Mouse (Mus musculus) MEL (cell line): Measurements from ENCODE around the gene Asic5.

Experiments used
- CHD2 ChIP-seq: IDR thresholded peaks from 2 replicates; pipeline ENCODE4 v1.6.1; 2011; ENCODE audit warnings: low read length, improper control_type of control experiment
- CTCF ChIP-seq, 3 experiments: IDR thresholded peaks in 2 of 3; conservative IDR thresholded peaks in 1 of 3; 2 replicates each; pipeline ENCODE4 v1.5.1; 2011 to 2012; ENCODE audit warnings: low read length in 3 of 3, low read depth in 2 of 3, mild to moderate bottlenecking in 2 of 3, improper control_type of control experiment in 1 of 3, inconsistent platforms in 1 of 3, mixed read lengths in 1 of 3, moderate library complexity in 1 of 3; ENCODE audit not compliant: control insufficient read depth in 1 of 3, insufficient read depth in 1 of 3, poor library complexity in 1 of 3, severe bottlenecking in 1 of 3
- GABPA ChIP-seq: IDR thresholded peaks from 2 replicates; pipeline ENCODE4 v1.6.1; 2012; ENCODE audit warnings: low read depth, mild to moderate bottlenecking, inconsistent platforms, low read length, improper control_type of control experiment, moderate library complexity
- GATA1 ChIP-seq: IDR thresholded peaks from 2 replicates; pipeline ENCODE4 v1.6.1; 2011; ENCODE audit warnings: low read depth, low read length, improper control_type of control experiment
- POLR2A ChIP-seq, 2 experiments: IDR thresholded peaks; 2 replicates each; pipeline ENCODE4 v1.6.1; 2011 to 2012; ENCODE audit warnings: low read length in 2 of 2, mild to moderate bottlenecking in 2 of 2, control low read depth in 1 of 2, improper control_type of control experiment in 1 of 2, low read depth in 1 of 2, moderate library complexity in 1 of 2; ENCODE audit not compliant: control insufficient read depth in 1 of 2, insufficient read depth in 1 of 2, poor library complexity in 1 of 2

- no peak for TF ChIP-seq GATA1
- no peak for TF ChIP-seq CTCF (IDR thresholded peaks at IDR 0.05 in 2 of 3, conservative IDR thresholded peaks at IDR 0.05 in 1 of 3; ENCODE audit: control insufficient read depth in 1 of 3, insufficient read depth in 1 of 3, low read depth in 2 of 3, low read length in 3 of 3, poor library complexity in 1 of 3, severe bottlenecking in 1 of 3)
- TF ChIP-seq POLR2A (IDR thresholded peaks at IDR 0.05; ENCODE audit: control insufficient read depth in 1 of 2, insufficient read depth in 1 of 2, low read depth in 1 of 2, low read length in 2 of 2, poor library complexity in 1 of 2): no peak
- TF ChIP-seq GABPA: no peak
- TF ChIP-seq CHD2: no peak
Measured at GRCm38 (mm10) chr3:82014148-82014703, 32.1 kb downstream of the Asic5 start.
